24 mouse cellular contexts compared by ENCODE assay signal in the genomic region with DNA sequence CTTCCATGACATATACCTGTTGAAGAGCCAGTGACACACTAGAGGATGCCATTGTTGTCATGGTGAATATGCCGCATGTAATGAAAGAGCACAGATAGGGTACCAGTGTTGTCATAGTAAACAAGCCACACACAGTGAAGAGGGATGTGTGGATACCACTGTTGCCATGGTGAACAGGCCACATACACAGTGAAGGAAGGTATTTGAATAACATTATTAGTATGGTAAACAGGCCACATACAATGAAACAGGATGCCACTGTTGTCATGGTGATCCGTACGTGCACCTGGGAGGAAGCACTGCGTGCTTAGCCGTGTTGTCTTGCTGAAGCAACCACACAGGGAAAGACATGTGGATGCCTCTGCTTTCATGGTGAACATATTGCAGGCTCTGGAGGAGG. TPM values are rescaled to one million over a fixed set of nuclear protein-coding genes. Genes with fewer than 3 reads are reported as not detected.
A peak's percentile ranks its signal among the peaks of the same experiment; 100 is the strongest.
DNase-seq lines count a peak whose midpoint lies in the region; ATAC-seq and TF ChIP-seq lines count a peak whose summit lies in the region.
"Had no signal": no experiment of that assay in that cellular context is flagged by ENCODE, and none has a peak within 500 bp of the region (broad histone marks: within the 10 kb centered on the region; RNA-seq: fewer than 3 reads in every experiment).

No protein-coding gene starts in this region.

- no peak overlapping the region for H3K4me2 ChIP-seq in forebrain, embryonic 13.5 days
- H3K4me2 ChIP-seq in forebrain, embryonic 11.5 days (ENCODE audit: low read depth, low read length, severe bottlenecking): no peak overlapping the region
- no peak overlapping the region for H3K4me2 ChIP-seq in hindbrain, embryonic 15.5 days
- H3K4me2 ChIP-seq in hindbrain, embryonic 11.5 days (replicated peaks; ENCODE audit: low read depth, low read length): no peak overlapping the region
- H3K4me2 ChIP-seq in forebrain, embryonic 16.5 days (ENCODE audit: low read length): no peak overlapping the region
- H3K4me2 ChIP-seq in midbrain, postnatal 0 days (ENCODE audit: low read depth, low read length, poor library complexity, severe bottlenecking): no peak overlapping the region
- H3K4me2 ChIP-seq: limb, embryonic 15.5 days; lung, embryonic 14.5 days; neural tube, embryonic 12.5 days had no signal

- H3K9me3 ChIP-seq in forebrain, embryonic 13.5 days (replicated peaks): no peaks in the 10 kb centered on the region
- H3K9me3 ChIP-seq in forebrain, embryonic 11.5 days (ENCODE audit: control insufficient read depth, low read length): no peaks in the 10 kb centered on the region
- no peaks in the 10 kb centered on the region for H3K9me3 ChIP-seq in hindbrain, embryonic 15.5 days
- H3K9me3 ChIP-seq in hindbrain, embryonic 11.5 days (ENCODE audit: control insufficient read depth, low read length): no peaks in the 10 kb centered on the region
- H3K9me3 ChIP-seq in forebrain, embryonic 16.5 days (ENCODE audit: control insufficient read depth, low read length): no peaks in the 10 kb centered on the region
- H3K9me3 ChIP-seq in midbrain, postnatal 0 days (ENCODE audit: low read length): no peaks in the 10 kb centered on the region
- H3K9me3 ChIP-seq: embryonic facial prominence, embryonic 10.5 days; limb, embryonic 15.5 days; neural tube, embryonic 12.5 days had no signal

- H3K36me3 ChIP-seq in forebrain, embryonic 13.5 days (ENCODE audit: poor library complexity, severe bottlenecking): no peaks in the 10 kb centered on the region
- H3K36me3 ChIP-seq in forebrain, embryonic 11.5 days (ENCODE audit: control insufficient read depth, insufficient read depth, low read length): no peaks in the 10 kb centered on the region
- no peaks in the 10 kb centered on the region for H3K36me3 ChIP-seq in hindbrain, embryonic 15.5 days
- H3K36me3 ChIP-seq in hindbrain, embryonic 11.5 days (ENCODE audit: control insufficient read depth, insufficient read depth, low read length): 0 out of 2 replicates have a peak, but pooled peaks cover under 1% of the 10 kb centered on the region
- H3K36me3 ChIP-seq in forebrain, embryonic 16.5 days (ENCODE audit: control insufficient read depth, insufficient read depth): no peaks in the 10 kb centered on the region
- peaks cover 16% of the 10 kb centered on the region; the same call in 1 of the 2 replicates for H3K36me3 ChIP-seq in midbrain, postnatal 0 days (ENCODE audit: insufficient read depth, low read length)
- H3K36me3 ChIP-seq: embryonic facial prominence, embryonic 10.5 days; limb, embryonic 15.5 days had no signal

- H3K4me3 ChIP-seq in forebrain, embryonic 13.5 days: no peak overlapping the region
- H3K4me3 ChIP-seq in forebrain, embryonic 11.5 days (ENCODE audit: low read depth, low read length): no peak overlapping the region
- no peak overlapping the region for H3K4me3 ChIP-seq in hindbrain, embryonic 15.5 days
- no peak overlapping the region for H3K4me3 ChIP-seq in hindbrain, embryonic 11.5 days (ENCODE audit: low read depth, low read length)
- H3K4me3 ChIP-seq in forebrain, embryonic 16.5 days (replicated peaks; ENCODE audit: low read length): no peak overlapping the region
- no peak overlapping the region for H3K4me3 ChIP-seq in midbrain, postnatal 0 days (ENCODE audit: low read depth, low read length)
- H3K4me3 ChIP-seq: embryonic facial prominence, embryonic 10.5 days; limb, embryonic 15.5 days; neural tube, embryonic 12.5 days had no signal

- 81% methylated on average over 5 of the region's 5 CpGs for WGBS in forebrain, embryonic 13.5 days
- 89% methylated on average over 5 of the region's 5 CpGs for WGBS in forebrain, embryonic 11.5 days
- WGBS in hindbrain, embryonic 15.5 days: 65% methylated on average over 5 of the region's 5 CpGs
- WGBS in hindbrain, embryonic 11.5 days: 79% methylated on average over 5 of the region's 5 CpGs
- WGBS in forebrain, embryonic 16.5 days: 75% methylated on average over 5 of the region's 5 CpGs
- 46% methylated on average over 5 of the region's 5 CpGs for WGBS in midbrain, postnatal 0 days

- TF ChIP-seq CTCF in midbrain, postnatal 0 days (IDR thresholded peaks at IDR 0.05): no peak

- H3K27me3 ChIP-seq in forebrain, embryonic 13.5 days: no peaks in the 10 kb centered on the region
- no peaks in the 10 kb centered on the region for H3K27me3 ChIP-seq in forebrain, embryonic 11.5 days (ENCODE audit: control insufficient read depth, insufficient read depth, low read length)
- H3K27me3 ChIP-seq in hindbrain, embryonic 15.5 days: no peaks in the 10 kb centered on the region
- H3K27me3 ChIP-seq in hindbrain, embryonic 11.5 days (ENCODE audit: control insufficient read depth, insufficient read depth, low read length): no peaks in the 10 kb centered on the region
- no peaks in the 10 kb centered on the region for H3K27me3 ChIP-seq in forebrain, embryonic 16.5 days (replicated peaks; ENCODE audit: control insufficient read depth, insufficient read depth, low read length)
- no peaks in the 10 kb centered on the region for H3K27me3 ChIP-seq in midbrain, postnatal 0 days (ENCODE audit: insufficient read depth, low read length)
- H3K27me3 ChIP-seq: limb, embryonic 15.5 days had no signal

- ATAC-seq in forebrain, embryonic 13.5 days: peak; percentile 51; the same call in 1 of the 2 replicates
- no peak for ATAC-seq in forebrain, embryonic 11.5 days (replicated peaks; ENCODE audit: low FRiP score)
- peak; percentile 73 for ATAC-seq in hindbrain, embryonic 15.5 days (ENCODE audit: low FRiP score, low read depth)
- no peak for ATAC-seq in hindbrain, embryonic 11.5 days (ENCODE audit: low FRiP score)
- peak; percentile 77 for ATAC-seq in forebrain, embryonic 16.5 days
- peak; percentile 61; the same call in 1 of the 2 replicates for ATAC-seq in midbrain, postnatal 0 days (ENCODE audit: low FRiP score)
- ATAC-seq: inflammation-experienced regulatory T-cells, adult 6 months had no signal

- H3K27ac ChIP-seq in forebrain, embryonic 13.5 days: no peak overlapping the region
- H3K27ac ChIP-seq in forebrain, embryonic 11.5 days (ENCODE audit: low read depth, low read length): no peak overlapping the region
- H3K27ac ChIP-seq in hindbrain, embryonic 15.5 days (replicated peaks): 0 out of 2 replicates have a peak overlapping the region, but pooled peaks have one; percentile 3
- no peak overlapping the region for H3K27ac ChIP-seq in hindbrain, embryonic 11.5 days (ENCODE audit: low read depth, low read length)
- no peak overlapping the region for H3K27ac ChIP-seq in forebrain, embryonic 16.5 days (ENCODE audit: low read length)
- H3K27ac ChIP-seq in midbrain, postnatal 0 days (ENCODE audit: low read depth, low read length): peak overlapping the region; percentile 59; the same call in 1 of the 2 replicates
- H3K27ac ChIP-seq: embryonic facial prominence, embryonic 10.5 days; kidney, postnatal 0 days; limb, embryonic 15.5 days; liver, embryonic 14.5 days; neural tube, embryonic 12.5 days had no signal

- H3K9ac ChIP-seq in forebrain, embryonic 13.5 days: no peak overlapping the region
- H3K9ac ChIP-seq in forebrain, embryonic 11.5 days (ENCODE audit: low read length): no peak overlapping the region
- H3K9ac ChIP-seq in hindbrain, embryonic 15.5 days: no peak overlapping the region
- H3K9ac ChIP-seq in hindbrain, embryonic 11.5 days (ENCODE audit: low read depth, low read length): no peak overlapping the region
- H3K9ac ChIP-seq in forebrain, embryonic 16.5 days (replicated peaks; ENCODE audit: low read depth, low read length): no peak overlapping the region
- no peak overlapping the region for H3K9ac ChIP-seq in midbrain, postnatal 0 days (replicated peaks; ENCODE audit: low read length, poor library complexity, severe bottlenecking)
- H3K9ac ChIP-seq: limb, embryonic 15.5 days; liver, embryonic 14.5 days; lung, embryonic 14.5 days; neural tube, embryonic 12.5 days had no signal

- no peaks in the 10 kb centered on the region for H3K4me1 ChIP-seq in forebrain, embryonic 13.5 days
- no peaks in the 10 kb centered on the region for H3K4me1 ChIP-seq in forebrain, embryonic 11.5 days (replicated peaks; ENCODE audit: control insufficient read depth, insufficient read depth, low read length)
- H3K4me1 ChIP-seq in hindbrain, embryonic 15.5 days (replicated peaks): 0 out of 2 replicates have a peak, but pooled peaks cover 6% of the 10 kb centered on the region
- H3K4me1 ChIP-seq in hindbrain, embryonic 11.5 days (replicated peaks; ENCODE audit: control insufficient read depth, insufficient read depth, low read length): no peaks in the 10 kb centered on the region
- no peaks in the 10 kb centered on the region for H3K4me1 ChIP-seq in forebrain, embryonic 16.5 days (replicated peaks; ENCODE audit: control insufficient read depth, insufficient read depth, low read length)
- no peaks in the 10 kb centered on the region for H3K4me1 ChIP-seq in midbrain, postnatal 0 days (ENCODE audit: insufficient read depth, low read length)
- H3K4me1 ChIP-seq: limb, embryonic 15.5 days; neural tube, embryonic 12.5 days had no signal

- DNase-seq in forebrain, embryonic 11.5 days (ENCODE audit: low spot score): no peak
- no peak for DNase-seq in hindbrain, embryonic 11.5 days (ENCODE audit: low spot score)
- DNase-seq in midbrain, postnatal 0 days (ENCODE audit: low spot score): peak; percentile 58
- no peak for DNase-seq in gastrocnemius, adult 18-20 months (ENCODE audit: low spot score)
- DNase-seq: adrenal gland, postnatal 14 days; cerebellum, adult 9-11 months; gastrocnemius, postnatal 25 days; heart, adult 18-20 months; kidney, adult 2 months; left cerebral cortex, postnatal 4 days; lung, embryonic 14.5 days; retina, postnatal 1 day; thymus, postnatal 25 days had no signal

RNA-seq across cellular contexts. Expression of gene Kndc1, which starts 23.5 kb away (rescaled TPM):
- polyA plus RNA-seq in forebrain, embryonic 13.5 days (2015; fragmentation: Nextera tagmentation; extraction: Ambion mirVana): 2.1 and 3.1 TPM in 2 replicates
- polyA plus RNA-seq in forebrain, embryonic 11.5 days (2014; fragmentation: Nextera tagmentation; extraction: Ambion mirVana): 0.44 and 0.59 TPM in 2 replicates
- 14.6 and 18.1 TPM in 2 replicates for polyA plus RNA-seq in hindbrain, embryonic 15.5 days (2015; fragmentation: Nextera tagmentation; extraction: Ambion mirVana)
- 1.2 and 1.4 TPM in 2 replicates for polyA plus RNA-seq in hindbrain, embryonic 11.5 days (2014; fragmentation: Nextera tagmentation; extraction: Ambion mirVana)
- 4.0 and 7.7 TPM in 2 replicates for polyA plus RNA-seq in forebrain, embryonic 16.5 days (2015; fragmentation: Nextera tagmentation; extraction: Ambion mirVana)
- total RNA-seq in midbrain, postnatal 0 days (2014; rRNA removed): 71.5 and 80.6 TPM in 2 replicates
- polyA plus RNA-seq in midbrain, postnatal 0 days (2015; fragmentation: Nextera tagmentation; extraction: Ambion mirVana): 20.2 and 22.4 TPM in 2 replicates
- total RNA-seq in gastrocnemius, adult 18-20 months (2021): not detected
- total RNA-seq: gastrocnemius, postnatal 25 days; heart, postnatal 25 days had no signal

RNA-seq across cellular contexts. Expression of gene Adgra1, which starts 37.0 kb away (rescaled TPM):
- polyA plus RNA-seq in forebrain, embryonic 13.5 days (2015; fragmentation: Nextera tagmentation; extraction: Ambion mirVana): 12.7 and 13.7 TPM in 2 replicates
- 4.4 and 8.0 TPM in 2 replicates for polyA plus RNA-seq in forebrain, embryonic 11.5 days (2014; fragmentation: Nextera tagmentation; extraction: Ambion mirVana)
- 26.2 and 26.5 TPM in 2 replicates for polyA plus RNA-seq in hindbrain, embryonic 15.5 days (2015; fragmentation: Nextera tagmentation; extraction: Ambion mirVana)
- 14.4 and 16.4 TPM in 2 replicates for polyA plus RNA-seq in hindbrain, embryonic 11.5 days (2014; fragmentation: Nextera tagmentation; extraction: Ambion mirVana)
- polyA plus RNA-seq in forebrain, embryonic 16.5 days (2015; fragmentation: Nextera tagmentation; extraction: Ambion mirVana): 11.6 and 17.9 TPM in 2 replicates
- total RNA-seq in midbrain, postnatal 0 days (2014; rRNA removed): 22.0 and 27.8 TPM in 2 replicates
- polyA plus RNA-seq in midbrain, postnatal 0 days (2015; fragmentation: Nextera tagmentation; extraction: Ambion mirVana): 47.6 and 55.3 TPM in 2 replicates
- total RNA-seq in gastrocnemius, adult 18-20 months (2021): not detected
- total RNA-seq: megakaryocyte, adult 5-6 weeks had no signal
- polyA plus RNA-seq: inflammation-experienced regulatory T-cells, adult 6 months; liver, embryonic 14.5 days; lung, embryonic 14.5 days had no signal

Comparison
In these comparisons a context has a peak if more than half of its experiments do, and no peak if none do; other contexts are left out.
1. ATAC-seq: peak in forebrain, embryonic 13.5 days (single experiment), hindbrain, embryonic 15.5 days (single experiment), forebrain, embryonic 16.5 days (single experiment) and midbrain, postnatal 0 days (single experiment); none in forebrain, embryonic 11.5 days (single experiment) and hindbrain, embryonic 11.5 days (single experiment).
2. H3K27ac ChIP-seq: peak in hindbrain, embryonic 15.5 days (single experiment) and midbrain, postnatal 0 days (single experiment); none in forebrain, embryonic 13.5 days (single experiment), forebrain, embryonic 11.5 days (single experiment), hindbrain, embryonic 11.5 days (single experiment) and forebrain, embryonic 16.5 days (single experiment).